Mouse (Mus musculus): ENCODE results near the gene Ascl5. TPM values are rescaled to one million over a fixed set of nuclear protein-coding genes. Genes with fewer than 3 reads are reported as not detected.

Ascl5 gene
- not detected for total RNA-seq (2022)

DNA sequence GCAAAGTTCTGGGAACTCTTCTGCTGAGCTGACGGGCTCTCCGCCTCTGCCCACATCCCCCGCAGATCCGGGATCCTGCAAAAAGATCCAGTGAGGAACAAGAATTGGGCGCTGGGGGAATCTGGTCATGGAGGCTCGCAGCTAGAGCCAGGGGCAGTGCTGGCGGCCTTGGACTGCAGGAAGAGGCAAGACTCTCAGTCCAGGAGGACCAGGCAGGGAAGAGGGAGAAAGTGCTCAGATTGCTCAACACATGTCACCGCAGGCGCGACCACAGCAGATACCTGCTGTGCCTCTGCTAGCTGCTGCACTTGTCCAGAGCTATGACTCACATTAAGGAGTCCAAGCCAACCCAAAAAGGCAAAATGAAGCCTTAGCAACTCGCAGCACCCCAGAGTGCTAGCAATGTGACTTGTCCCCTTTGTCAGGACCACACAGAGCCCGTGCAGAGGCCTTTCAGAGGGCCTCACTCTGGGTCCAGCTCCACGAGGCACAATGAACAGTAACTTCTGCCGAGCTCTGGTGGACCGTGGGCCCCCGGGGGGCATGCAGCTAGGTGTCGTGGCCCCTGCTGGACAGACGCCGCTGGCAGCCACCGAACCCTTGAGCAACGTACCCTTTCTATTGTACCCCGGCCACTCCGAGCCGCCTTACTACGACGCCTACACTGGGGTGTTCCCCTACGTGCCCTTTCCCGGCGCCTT lies at the start of gene Ascl5:
TSS of gene Ascl5 (plus strand) at position 493 of the 701 bp plus-strand sequence.
- no peak for DNase-seq (ENCODE audit: low spot score in 2 of 2)

GRCm38 (mm10) chr1:136001438-136001837 lies 49.2 kb upstream of the Ascl5 start:
- DNase-seq (ENCODE audit: low spot score in 2 of 2) = no peak

- DNase-seq (ENCODE audit: low spot score in 2 of 2) = peak in 1 of 2 experiments; percentile 41
These were observed 44.3 kb upstream of the Ascl5 start, which contains the start of gene Igfn1 for GRCm38 (mm10) chr1:136006292-136006748. Gene Igfn1 (minus strand): TSS chr1:136006342.

GRCm38 (mm10) chr1:136007211-136008158 lies 43.1 kb upstream of the Ascl5 start, which contains the start of gene Tmem9:
Gene Tmem9 (plus strand): TSS chr1:136008150.
- peak; percentile 83 to 89 for DNase-seq (ENCODE audit: low spot score in 2 of 2)

DNA sequence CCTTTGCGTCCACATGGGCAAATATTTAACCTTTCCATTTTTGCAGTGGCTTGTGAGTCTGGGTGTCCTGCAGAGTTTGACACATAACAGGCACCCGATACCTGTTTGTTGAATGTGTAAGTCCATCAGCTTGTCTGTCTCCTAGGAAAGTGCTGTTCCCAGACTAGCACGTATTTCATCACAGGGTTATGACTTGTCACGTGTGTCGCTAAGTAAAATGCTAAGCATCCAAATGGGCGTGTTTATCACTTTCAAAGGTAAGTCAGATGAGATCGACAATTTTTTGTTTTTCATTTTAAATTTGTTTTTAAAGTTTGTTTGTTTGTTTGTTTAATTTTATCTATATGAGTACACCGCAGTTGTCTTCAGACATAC lies 42.5 kb upstream of the Ascl5 start:
- no peak for DNase-seq (ENCODE audit: low spot score in 2 of 2)

- DNase-seq (ENCODE audit: low spot score in 2 of 2) = no peak
These were observed 40.4 kb upstream of the Ascl5 start for GRCm38 (mm10) chr1:136010247-136010646.

DNA sequence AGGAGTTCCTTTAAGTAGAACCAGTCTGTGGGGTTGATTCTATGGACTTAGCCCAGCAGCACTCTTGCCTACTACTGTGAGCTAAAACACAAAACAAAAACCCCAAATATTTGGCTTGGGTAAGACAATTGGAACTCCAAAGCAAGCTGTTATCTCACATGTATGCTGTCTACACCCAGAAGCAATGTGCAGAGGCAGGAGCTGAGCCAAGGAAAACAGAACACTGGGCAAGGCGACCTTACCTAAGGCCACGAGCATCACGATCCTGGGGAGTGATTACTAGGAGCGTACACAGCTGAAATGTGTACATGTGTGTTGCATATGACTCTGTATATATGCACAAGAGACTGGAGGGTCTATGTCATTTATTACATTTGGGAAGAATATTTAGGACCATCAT lies 37.1 kb upstream of the Ascl5 start:
- DNase-seq (ENCODE audit: low spot score in 2 of 2) = no peak

- DNase-seq (ENCODE audit: low spot score in 2 of 2) = no peak
These were observed 35.7 kb upstream of the Ascl5 start for GRCm38 (mm10) chr1:136014796-136015502.

- no peak for DNase-seq (ENCODE audit: low spot score in 2 of 2)
These were observed 33.3 kb upstream of the Ascl5 start for GRCm38 (mm10) chr1:136017307-136017706.

DNA sequence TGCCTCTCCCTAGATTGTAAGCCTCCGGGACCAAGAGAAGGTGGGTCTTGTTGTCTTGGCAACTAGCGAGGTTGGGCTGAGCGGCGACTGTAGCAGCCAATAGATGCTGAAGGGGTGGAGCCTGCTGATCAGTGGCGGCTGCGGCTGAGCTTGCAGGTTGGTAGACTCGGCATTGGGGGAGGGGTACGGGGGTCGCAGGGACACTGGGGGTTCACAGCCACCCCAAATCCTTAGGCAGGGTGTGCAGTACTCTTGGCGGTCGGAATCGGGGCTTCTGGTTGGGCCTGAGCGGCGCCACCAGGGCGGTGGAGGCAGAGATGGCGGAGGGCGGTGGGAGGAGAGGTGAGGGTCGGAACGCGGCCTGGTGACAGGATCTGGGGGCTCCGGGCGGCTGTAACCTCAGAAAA lies 32.7 kb upstream of the Ascl5 start:
- peak; percentile 82 to 85 for DNase-seq (ENCODE audit: low spot score in 2 of 2)

GRCm38 (mm10) chr1:136018390-136019189 lies 32.0 kb upstream of the Ascl5 start:
- no peak for DNase-seq (ENCODE audit: low spot score in 2 of 2)

DNA sequence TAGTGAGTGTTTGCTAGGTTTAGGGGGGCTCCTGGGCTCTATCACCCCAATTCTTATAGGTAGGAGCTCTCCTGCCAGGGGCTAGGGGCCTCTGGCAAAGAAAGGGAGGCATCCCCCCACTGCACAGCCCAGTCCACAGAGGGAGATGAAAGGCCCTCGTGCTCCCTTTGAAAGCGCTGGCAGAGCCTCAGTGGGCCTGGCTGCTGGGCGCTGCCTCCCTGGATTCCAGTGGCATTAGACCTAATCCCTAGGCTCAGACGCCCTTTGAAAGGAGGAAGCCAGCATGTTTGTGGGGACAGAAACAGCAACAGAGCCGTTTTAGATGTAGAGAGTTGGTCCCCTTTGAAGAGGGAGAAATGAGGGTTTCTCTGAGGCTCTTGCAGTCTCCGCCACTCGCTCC lies 20.4 kb upstream of the Ascl5 start:
- DNase-seq (ENCODE audit: low spot score in 2 of 2) = no peak

DNA sequence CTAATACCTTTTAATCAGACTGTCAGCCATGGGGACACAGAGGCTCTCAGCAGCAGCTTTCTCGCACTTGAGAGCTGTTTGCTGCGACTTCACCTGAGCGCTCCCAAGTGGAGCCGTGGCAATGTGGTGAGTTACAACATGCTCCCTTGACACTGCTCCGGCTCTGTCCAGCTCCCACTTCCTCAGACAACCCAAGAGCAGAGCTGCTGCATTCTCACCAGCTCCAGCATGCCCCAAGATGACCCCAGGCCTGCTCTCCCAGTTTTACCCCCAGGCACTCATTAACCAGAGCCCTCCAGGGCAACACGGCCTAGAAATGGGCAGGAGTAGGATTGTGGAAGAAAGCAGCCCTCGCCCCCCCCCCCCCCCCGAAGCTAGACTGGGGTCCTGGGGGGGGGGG lies 18.9 kb upstream of the Ascl5 start:
- DNase-seq (ENCODE audit: low spot score in 2 of 2) = no peak

GRCm38 (mm10) chr1:136032961-136033360 lies 17.6 kb upstream of the Ascl5 start:
- no peak for DNase-seq (ENCODE audit: low spot score in 2 of 2)

DNA sequence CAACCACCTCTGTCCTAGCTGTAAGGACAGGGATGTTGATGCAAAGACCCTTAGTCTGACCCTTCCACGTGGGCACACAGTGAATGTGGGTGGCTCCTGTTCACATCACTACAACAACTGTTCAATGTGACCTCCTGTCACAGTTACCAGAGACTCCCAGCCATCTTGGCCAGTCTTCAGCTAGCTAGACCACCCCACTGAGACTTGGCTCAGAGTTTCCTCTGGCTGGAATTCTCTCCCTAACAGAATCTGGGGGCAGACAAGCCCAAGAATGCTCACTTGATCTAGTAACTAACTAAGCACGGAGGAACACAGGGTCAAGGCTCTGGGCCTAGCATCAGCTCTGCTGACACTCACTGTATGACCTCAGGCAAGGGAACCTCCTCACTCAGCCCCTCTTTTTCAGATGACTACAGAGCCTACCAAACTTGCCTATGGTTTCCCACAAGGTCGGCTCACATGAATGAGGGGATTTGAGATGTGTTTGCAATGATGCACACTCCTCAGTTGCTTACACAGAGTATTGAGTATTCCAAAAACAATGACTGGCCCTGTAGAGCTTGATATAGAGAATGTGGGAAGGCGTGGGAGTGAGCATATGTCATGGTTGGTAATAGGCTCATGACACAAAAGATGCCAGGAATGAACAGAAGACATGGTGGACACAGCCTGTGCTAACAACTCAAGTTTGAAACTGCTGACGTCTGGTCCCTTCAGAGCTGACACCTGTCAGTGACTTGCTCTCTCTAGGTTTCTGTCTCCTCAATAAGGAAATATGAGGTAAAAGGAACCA lies 11.7 kb upstream of the Ascl5 start:
- DNase-seq (ENCODE audit: low spot score in 2 of 2) = no peak

- DNase-seq (ENCODE audit: low spot score in 2 of 2) = no peak
These were observed 10.2 kb upstream of the Ascl5 start for GRCm38 (mm10) chr1:136040452-136040851.

- no peak for DNase-seq (ENCODE audit: low spot score in 2 of 2)
These were observed 9.7 kb upstream of the Ascl5 start for GRCm38 (mm10) chr1:136040874-136041273.

DNA sequence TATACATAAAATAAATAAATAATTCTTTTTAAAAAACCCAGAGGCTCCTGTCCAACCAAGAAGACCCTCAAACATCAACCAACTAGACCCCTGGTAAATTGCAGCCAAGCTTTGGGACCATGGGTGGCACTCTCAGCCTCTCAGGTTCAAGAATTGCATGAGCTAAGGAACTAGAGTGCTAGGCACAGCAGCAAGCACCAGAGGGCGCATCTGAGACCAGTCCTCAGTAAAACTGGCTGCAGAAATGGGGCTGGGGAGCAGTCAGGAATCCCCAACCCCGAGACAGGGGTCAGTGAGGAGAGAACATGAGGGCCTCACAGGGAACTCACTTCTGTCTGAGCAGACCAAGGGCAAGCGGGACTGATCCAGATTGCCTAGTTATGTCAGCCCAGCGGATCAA lies 4.8 kb upstream of the Ascl5 start:
- peak in 1 of 2 experiments; percentile 29 for DNase-seq (ENCODE audit: low spot score in 2 of 2)

GRCm38 (mm10) chr1:136047432-136047831 lies 3.2 kb upstream of the Ascl5 start:
- DNase-seq (ENCODE audit: low spot score in 2 of 2) = no peak

DNA sequence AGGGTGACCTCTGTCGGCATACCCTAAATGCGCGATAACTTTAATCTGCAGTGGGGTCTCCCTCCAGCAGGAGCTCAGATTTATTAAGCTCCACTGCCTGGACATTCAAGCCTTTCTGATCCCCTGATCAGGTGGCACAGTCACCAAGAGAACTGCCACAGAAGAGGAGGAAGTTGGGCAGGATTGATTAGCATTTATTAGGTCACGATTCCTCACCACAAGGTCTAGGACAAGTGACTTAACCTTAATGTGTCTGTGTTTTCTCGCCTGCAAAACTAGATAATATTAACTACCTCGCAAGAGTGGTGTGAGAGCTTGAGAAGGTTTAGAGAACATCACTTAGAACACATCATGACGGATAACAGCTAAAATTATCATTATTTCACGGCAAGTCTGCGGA lies 2.7 kb upstream of the Ascl5 start:
- DNase-seq (ENCODE audit: low spot score in 2 of 2) = no peak

Data from gastrocnemius, adult 8-10 months (tissue).